Mouse (Mus musculus) myocyte (in vitro differentiated cells): ENCODE measurements around the gene Plekhb1.
A peak's percentile ranks its signal among the peaks of the same experiment; 100 is the strongest.

Experiments used
- MAX ChIP-seq: IDR thresholded peaks from one replicate; pipeline ENCODE4 v1.6.1; 2011; ENCODE audit warnings: low read depth, mild to moderate bottlenecking, control low read depth
- MYOD1 ChIP-seq, 3 experiments: IDR thresholded peaks; one replicate each; pipeline ENCODE4 v1.6.1; 2011; ENCODE audit warnings: control low read depth in 2 of 3, low read depth in 2 of 3, mild to moderate bottlenecking in 2 of 3, moderate library complexity in 1 of 3; ENCODE audit not compliant: insufficient read length in 2 of 3, control insufficient read depth in 1 of 3
- MYOG ChIP-seq, 3 experiments: IDR thresholded peaks; one replicate each; pipeline ENCODE4 v1.6.1; 2011; ENCODE audit warnings: control low read depth in 2 of 3, low read depth in 2 of 3, mild to moderate bottlenecking in 2 of 3; ENCODE audit not compliant: insufficient read length in 2 of 3, control insufficient read depth in 1 of 3, insufficient read depth in 1 of 3
- POLR2A ChIP-seq: IDR thresholded peaks from one replicate; pipeline ENCODE4 v1.6.1; 2011; ENCODE audit warnings: low read depth, mild to moderate bottlenecking, control low read depth, moderate library complexity; ENCODE audit not compliant: insufficient read length
- REST ChIP-seq: IDR thresholded peaks from one replicate; pipeline ENCODE4 v1.6.1; 2011; ENCODE audit warnings: mild to moderate bottlenecking, control low read depth, moderate library complexity; ENCODE audit not compliant: insufficient read depth, insufficient read length
- SRF ChIP-seq: IDR thresholded peaks from one replicate; pipeline ENCODE4 v1.6.1; 2011; ENCODE audit warnings: low read depth; ENCODE audit not compliant: control insufficient read depth, insufficient read length
- TCF12 ChIP-seq: IDR thresholded peaks from one replicate; pipeline ENCODE4 v1.6.1; 2011; ENCODE audit warnings: mild to moderate bottlenecking, control low read depth; ENCODE audit not compliant: poor library complexity, insufficient read depth, severe bottlenecking
- TCF3 ChIP-seq: IDR thresholded peaks from one replicate; pipeline ENCODE4 v1.6.1; 2011; ENCODE audit warnings: low read depth, control low read depth; ENCODE audit not compliant: insufficient read length
- USF1 ChIP-seq: IDR thresholded peaks from one replicate; pipeline ENCODE4 v1.6.1; 2011; ENCODE audit warnings: low read depth, mild to moderate bottlenecking, control low read depth, moderate library complexity

- TF ChIP-seq POLR2A: no peak
- TF ChIP-seq MYOG (IDR thresholded peaks at IDR 0.05; ENCODE audit: control insufficient read depth in 1 of 3, insufficient read depth in 1 of 3, insufficient read length in 2 of 3, low read depth in 2 of 3): peak in 2 of 3 experiments; percentile 44 to 85
- TF ChIP-seq REST: no peak
- TF ChIP-seq MAX: no peak
- no peak for TF ChIP-seq TCF3
- TF ChIP-seq TCF12: no peak
- TF ChIP-seq MYOD1 (IDR thresholded peaks at IDR 0.05; ENCODE audit: control insufficient read depth in 1 of 3, insufficient read length in 2 of 3, low read depth in 2 of 3): peak; percentile 49 to 80 (median 65)
- no peak for TF ChIP-seq USF1
- TF ChIP-seq SRF: no peak
Observed at GRCm38 (mm10) chr7:100600211-100600610, 62.0 kb downstream of the Plekhb1 start.
